Mouse (Mus musculus) heart, embryonic 10.5 days (tissue): ENCODE results near the gene Csnk2a1. TPM values are rescaled to one million over a fixed set of nuclear protein-coding genes. Genes with fewer than 3 reads are reported as not detected.
"Not testable (repeated sequence)": the region's sequence is repeated elsewhere in the genome, so short reads cannot be mapped to it uniquely, and the experiment has no call there.

Experiments used
- DNase-seq: peaks from one replicate; pipeline ENCODE4 v3.0.0-alpha.2; 2017; ENCODE audit warnings: low spot score
- H3K27ac ChIP-seq: fragments of 300-500 bp; sonication (generic); 2 replicates; pipeline ENCODE4 v1.5.1; 2016; ENCODE audit warnings: mild to moderate bottlenecking
- H3K27me3 ChIP-seq: fragments of 300-500 bp; sonication (generic); 2 replicates; pipeline ENCODE4 v1.6.1; 2016; ENCODE audit warnings: mild to moderate bottlenecking; ENCODE audit not compliant: poor library complexity, insufficient read depth, severe bottlenecking
- H3K36me3 ChIP-seq: fragments of 300-500 bp; sonication (generic); 2 replicates; pipeline ENCODE4 v1.6.1; 2016; ENCODE audit warnings: mild to moderate bottlenecking, moderate library complexity
- H3K4me1 ChIP-seq: fragments of 300-500 bp; sonication (generic); 2 replicates; pipeline ENCODE4 v1.6.1; 2016; ENCODE audit warnings: mild to moderate bottlenecking
- H3K4me3 ChIP-seq: fragments of 300-500 bp; sonication (generic); 2 replicates; pipeline ENCODE4 v1.5.1; 2016; ENCODE audit warnings: mild to moderate bottlenecking, moderate library complexity
- H3K9me3 ChIP-seq: fragments of 300-500 bp; sonication (generic); 2 replicates; pipeline ENCODE4 v1.6.1; 2016; ENCODE audit warnings: mild to moderate bottlenecking, moderate library complexity
- WGBS: fragments of 180-500 bp; shearing (Covaris S2); methylation state at CpG from one replicate; pipeline ENCODE4 v1.1.7; 2016; 5-methylcytosine and 5-hydroxymethylcytosine counted together
- polyA plus RNA-seq: library from polyadenylated mRNA; unstranded; fragments of >200 nt; fragmentation: Nextera tagmentation; extraction: Ambion mirVana; gene quantifications from 2 replicates; pipeline ENCODE4 v1.2.1, GENCODE M21; 2016

Csnk2a1 gene
- polyA plus RNA-seq, 1 experiment from 2014 or later, result 67.0 TPM

GRCm38 (mm10) chr2:152259739-152260138 is 33.1 kb downstream of the Csnk2a1 start:
- Histone ChIP-seq H3K4me1 (no peaks in the 10 kb centered on the region), H3K27ac (no peak overlapping the region), H3K9me3 (no peaks in the 10 kb centered on the region), H3K36me3 (peaks cover 82% of the 10 kb centered on the region), H3K27me3 (no peaks in the 10 kb centered on the region), H3K4me3 (no peak overlapping the region)
- 90% methylated on average over 1 of the region's 1 CpGs for WGBS
- DNase-seq, result no peak

- Histone ChIP-seq H3K36me3 (peaks cover 85% of the 10 kb centered on the region), H3K4me1 (no peaks in the 10 kb centered on the region), H3K9me3 (no peaks in the 10 kb centered on the region), H3K27me3 (no peaks in the 10 kb centered on the region), H3K27ac (no peak overlapping the region), H3K4me3 (no peak overlapping the region)
- 73% methylated on average over 2 of the region's 2 CpGs for WGBS
- DNase-seq, result no peak
Observed at GRCm38 (mm10) chr2:152273639-152274038, 47.0 kb downstream of the Csnk2a1 start.

GRCm38 (mm10) chr2:152281407-152281806 is 54.8 kb downstream of the Csnk2a1 start:
- 91% methylated on average over 3 of the region's 3 CpGs for WGBS
- no peak overlapping the region for H3K27ac ChIP-seq
- no peaks in the 10 kb centered on the region for H3K9me3 ChIP-seq
- H3K4me1 ChIP-seq, result no peaks in the 10 kb centered on the region
- H3K36me3 ChIP-seq, result peaks cover 80% of the 10 kb centered on the region
- no peak overlapping the region for H3K4me3 ChIP-seq
- H3K27me3 ChIP-seq, result no peaks in the 10 kb centered on the region
- no peak for DNase-seq

GRCm38 (mm10) chr2:152287560-152287959 is 60.9 kb downstream of the Csnk2a1 start:
- WGBS, result 91% methylated on average over 5 of the region's 5 CpGs
- no peaks in the 10 kb centered on the region for H3K27me3 ChIP-seq
- DNase-seq, result no peak
- H3K36me3 ChIP-seq, result peaks cover 46% of the 10 kb centered on the region
- no peaks in the 10 kb centered on the region for H3K4me1 ChIP-seq
- no peak overlapping the region for H3K4me3 ChIP-seq
- no peak overlapping the region for H3K27ac ChIP-seq
- H3K9me3 ChIP-seq, result no peaks in the 10 kb centered on the region

- Histone ChIP-seq H3K9me3 (no peaks in the 10 kb centered on the region), H3K27me3 (no peaks in the 10 kb centered on the region), H3K36me3 (peaks cover 41% of the 10 kb centered on the region), H3K4me1 (0 out of 2 replicates have a peak, but pooled peaks cover 1% of the 10 kb centered on the region), H3K4me3 (no peak overlapping the region), H3K27ac (no peak overlapping the region)
- WGBS, result 65% methylated on average over 8 of the region's 8 CpGs
- no peak for DNase-seq
Observed at GRCm38 (mm10) chr2:152288046-152288445, 61.4 kb downstream of the Csnk2a1 start.

GRCm38 (mm10) chr2:152289623-152290022 is 63.0 kb downstream of the Csnk2a1 start:
- 78% methylated on average over 2 of the region's 2 CpGs for WGBS
- not testable (repeated sequence) for H3K27ac ChIP-seq

GRCm38 (mm10) chr2:152292475-152292874 is 65.8 kb downstream of the Csnk2a1 start:
- DNase-seq, result no peak
- WGBS, result 65% methylated on average over 2 of the region's 2 CpGs
- Histone ChIP-seq H3K9me3 (no peaks in the 10 kb centered on the region), H3K4me3 (no peak overlapping the region), H3K4me1 (peaks cover 21% of the 10 kb centered on the region), H3K27ac (no peak overlapping the region), H3K27me3 (no peaks in the 10 kb centered on the region), H3K36me3 (peaks cover 3% of the 10 kb centered on the region; the same call in 1 of the 2 replicates)

More at GRCm38 (mm10) chr2:152289623-152290022, 63.0 kb downstream of the Csnk2a1 start:
- peaks cover 25% of the 10 kb centered on the region for H3K36me3 ChIP-seq
- H3K27me3 ChIP-seq, H3K9me3 ChIP-seq, H3K4me3 ChIP-seq, DNase-seq, H3K4me1 ChIP-seq: not testable (repeated sequence)

GRCm38 (mm10) chr2:152293179-152293726 is 66.6 kb downstream of the Csnk2a1 start:
- DNase-seq, result no peak
- no peaks in the 10 kb centered on the region for H3K27me3 ChIP-seq
- H3K4me3 ChIP-seq, result peak overlapping the region; percentile 95
- H3K9me3 ChIP-seq, result no peaks in the 10 kb centered on the region
- peaks cover 29% of the 10 kb centered on the region for H3K4me1 ChIP-seq
- H3K27ac ChIP-seq, result peak overlapping the region; percentile 97
- H3K36me3 ChIP-seq, result 0 out of 2 replicates have a peak, but pooled peaks cover 4% of the 10 kb centered on the region
- WGBS, result 2% methylated on average over 15 of the region's 15 CpGs

- 0 out of 2 replicates have a peak, but pooled peaks cover 7% of the 10 kb centered on the region for H3K36me3 ChIP-seq
- DNase-seq, result peak; percentile 96
- under 1% methylated on average over 69 of the region's 70 CpGs for WGBS
- H3K27me3 ChIP-seq, result no peaks in the 10 kb centered on the region
- peaks cover 29% of the 10 kb centered on the region for H3K4me1 ChIP-seq
- peak within 1 kb of the TSS; percentile 95 for H3K4me3 ChIP-seq
- peak within 1 kb of the TSS; percentile 97 for H3K27ac ChIP-seq
- no peaks in the 10 kb centered on the region for H3K9me3 ChIP-seq
Observed at GRCm38 (mm10) chr2:152293727-152294475, 67.3 kb downstream of the Csnk2a1 start, which contains the start of gene Tbc1d20. Gene Tbc1d20 (plus strand): TSS chr2:152293828.

- Histone ChIP-seq H3K4me1 (peaks cover 29% of the 10 kb centered on the region), H3K9me3 (no peaks in the 10 kb centered on the region), H3K36me3 (0 out of 2 replicates have a peak, but pooled peaks cover 7% of the 10 kb centered on the region), H3K4me3 (peak overlapping the region; percentile 95), H3K27me3 (no peaks in the 10 kb centered on the region), H3K27ac (peak overlapping the region; percentile 97; the same call in 1 of the 2 replicates)
- 40% methylated on average over 5 of the region's 5 CpGs for WGBS
- DNase-seq, result no peak
Observed at GRCm38 (mm10) chr2:152294541-152294940, 67.9 kb downstream of the Csnk2a1 start.

- H3K4me3 ChIP-seq, result no peak overlapping the region
- no peak overlapping the region for H3K27ac ChIP-seq
- no peaks in the 10 kb centered on the region for H3K27me3 ChIP-seq
- WGBS, result 79% methylated on average over 2 of the region's 2 CpGs
- peaks cover 62% of the 10 kb centered on the region for H3K36me3 ChIP-seq
- DNase-seq, result no peak
- H3K4me1 ChIP-seq, result peaks cover 8% of the 10 kb centered on the region; the same call in 1 of the 2 replicates
- H3K9me3 ChIP-seq, result no peaks in the 10 kb centered on the region
Observed at GRCm38 (mm10) chr2:152302862-152303261, 76.2 kb downstream of the Csnk2a1 start.

- DNase-seq, result no peak
- H3K27me3 ChIP-seq, result no peaks in the 10 kb centered on the region
- H3K9me3 ChIP-seq, result no peaks in the 10 kb centered on the region
- no peak overlapping the region for H3K27ac ChIP-seq
- 65% methylated on average over 5 of the region's 5 CpGs for WGBS
- no peak overlapping the region for H3K4me3 ChIP-seq
- 0 out of 2 replicates have a peak, but pooled peaks cover 4% of the 10 kb centered on the region for H3K4me1 ChIP-seq
- H3K36me3 ChIP-seq, result peaks cover 66% of the 10 kb centered on the region
Observed at GRCm38 (mm10) chr2:152303781-152304180, 77.1 kb downstream of the Csnk2a1 start.

- DNase-seq, result no peak
- H3K9me3 ChIP-seq, result no peaks in the 10 kb centered on the region
- no peak overlapping the region for H3K4me3 ChIP-seq
- H3K4me1 ChIP-seq, result 0 out of 2 replicates have a peak, but pooled peaks cover 4% of the 10 kb centered on the region
- no peak overlapping the region for H3K27ac ChIP-seq
- 93% methylated on average over 6 of the region's 6 CpGs for WGBS
- H3K36me3 ChIP-seq, result peaks cover 83% of the 10 kb centered on the region
- H3K27me3 ChIP-seq, result no peaks in the 10 kb centered on the region
Observed at GRCm38 (mm10) chr2:152305480-152305879, 78.8 kb downstream of the Csnk2a1 start.
